ENCODE assay signal across 18 mouse cellular contexts in genomic region chr3:22238106-22238900, GRCm38 (mm10).
A peak's percentile ranks its signal among the peaks of the same experiment; 100 is the strongest.
DNase-seq lines count a peak whose midpoint lies in the region; ATAC-seq and TF ChIP-seq lines count a peak whose summit lies in the region.
"Had no signal": no experiment of that assay in that cellular context is flagged by ENCODE, and none has a peak within 500 bp of the region (broad histone marks: within the 10 kb centered on the region; RNA-seq: fewer than 3 reads in every experiment).

No protein-coding gene starts in this region.

- no peaks in the 10 kb centered on the region for H3K4me1 ChIP-seq in kidney, embryonic 14.5 days (ENCODE audit: control insufficient read depth, insufficient read depth, low read length)
- H3K4me1 ChIP-seq in heart, postnatal 0 days (ENCODE audit: control insufficient read depth, insufficient read depth) = no peaks in the 10 kb centered on the region
- H3K4me1 ChIP-seq: forebrain, embryonic 13.5 days; heart, embryonic 13.5 days; limb, embryonic 10.5 days; liver, embryonic 12.5 days had no signal

- intact Hi-C loops in heart, postnatal 36 days (cut with DNase I) = loop anchor here (5.0 kb wide), 1 partner anchor 161 kb away; the partner anchor contains the start of gene Tbl1xr1

- H3K27me3 ChIP-seq in kidney, embryonic 14.5 days (ENCODE audit: control insufficient read depth, insufficient read depth, low read length) = no peaks in the 10 kb centered on the region
- H3K27me3 ChIP-seq in heart, postnatal 0 days (ENCODE audit: control insufficient read depth, insufficient read depth, low read length) = no peaks in the 10 kb centered on the region
- H3K27me3 ChIP-seq: forebrain, embryonic 13.5 days; heart, embryonic 13.5 days; liver, embryonic 12.5 days had no signal

- H3K4me3 ChIP-seq in kidney, embryonic 14.5 days (ENCODE audit: low read length) = no peak overlapping the region
- H3K4me3 ChIP-seq in heart, postnatal 0 days (ENCODE audit: low read depth, low read length) = no peak overlapping the region
- H3K4me3 ChIP-seq: forebrain, embryonic 13.5 days; heart, embryonic 13.5 days; limb, embryonic 10.5 days; liver, embryonic 12.5 days had no signal

- H3K27ac ChIP-seq in kidney, embryonic 14.5 days (ENCODE audit: low read depth, low read length) = no peak overlapping the region
- no peak overlapping the region for H3K27ac ChIP-seq in heart, postnatal 0 days (ENCODE audit: low read depth)
- H3K27ac ChIP-seq: forebrain, embryonic 13.5 days; heart, embryonic 13.5 days; hindbrain, embryonic 14.5 days; limb, embryonic 10.5 days; liver, embryonic 12.5 days had no signal

- no peak for ATAC-seq in kidney, embryonic 14.5 days (ENCODE audit: low FRiP score, low TSS enrichment)
- no peak for ATAC-seq in heart, postnatal 0 days (ENCODE audit: insufficient read depth, low read depth)
- ATAC-seq: forebrain, embryonic 13.5 days; intestine, postnatal 0 days; liver, embryonic 12.5 days; midbrain, embryonic 16.5 days had no signal

- WGBS in kidney, embryonic 14.5 days = 84% methylated on average over 16 of the region's 16 CpGs
- 71% methylated on average over 16 of the region's 16 CpGs for WGBS in heart, postnatal 0 days

- peaks cover 4% of the 10 kb centered on the region for H3K9me3 ChIP-seq in kidney, embryonic 14.5 days (ENCODE audit: control insufficient read depth, low read length)
- no peaks in the 10 kb centered on the region for H3K9me3 ChIP-seq in heart, postnatal 0 days (replicated peaks; ENCODE audit: control insufficient read depth, low read length)

- H3K9ac ChIP-seq in kidney, embryonic 14.5 days (ENCODE audit: low read depth, low read length) = no peak overlapping the region
- H3K9ac ChIP-seq in heart, postnatal 0 days (replicated peaks; ENCODE audit: low read depth, low read length) = no peak overlapping the region
- H3K9ac ChIP-seq: forebrain, embryonic 13.5 days; heart, embryonic 13.5 days; hindbrain, embryonic 14.5 days; liver, embryonic 12.5 days had no signal

- DNase-seq in kidney, adult 9 months = peak; percentile 24
- DNase-seq in heart, postnatal 0 days (ENCODE audit: low spot score) = peak; percentile 12
- peak; percentile 6 to 47 for DNase-seq in heart, postnatal 36 days
- peak; percentile 32 for DNase-seq in lung, postnatal 25 days (ENCODE audit: low spot score)
- no peak for DNase-seq in spleen, adult 12 weeks (ENCODE audit: low spot score)
- no peak for DNase-seq in adrenal gland, adult 8-10 months
- DNase-seq: adrenal gland, postnatal 10 days; cerebellum, adult 18-20 months; layer of hippocampus, postnatal 36 days; right cerebral cortex, postnatal 25 days had no signal

- no peak overlapping the region for H3K4me2 ChIP-seq in kidney, embryonic 14.5 days (replicated peaks; ENCODE audit: low read depth, low read length)
- no peak overlapping the region for H3K4me2 ChIP-seq in heart, postnatal 0 days (ENCODE audit: low read depth, low read length)
- H3K4me2 ChIP-seq: forebrain, embryonic 13.5 days; heart, embryonic 13.5 days; hindbrain, embryonic 14.5 days; liver, embryonic 12.5 days had no signal

- TF ChIP-seq CTCF in heart, postnatal 0 days (IDR thresholded peaks at IDR 0.05; ENCODE audit: low read depth) = no peak

- H3K36me3 ChIP-seq in kidney, embryonic 14.5 days (ENCODE audit: control insufficient read depth, insufficient read depth, low read length) = no peaks in the 10 kb centered on the region
- no peaks in the 10 kb centered on the region for H3K36me3 ChIP-seq in heart, postnatal 0 days (replicated peaks; ENCODE audit: control insufficient read depth, insufficient read depth, low read length)
- H3K36me3 ChIP-seq: heart, embryonic 13.5 days; limb, embryonic 10.5 days; liver, embryonic 12.5 days had no signal

- no peak for TF ChIP-seq EP300 in heart, postnatal 0 days (IDR thresholded peaks at IDR 0.05; ENCODE audit: low read depth)

Comparison
In these comparisons a context has a peak if more than half of its experiments do, and no peak if none do; other contexts are left out.
1. DNase-seq: peak in kidney, adult 9 months (single experiment), heart, postnatal 0 days (single experiment), heart, postnatal 36 days (2 of 2) and lung, postnatal 25 days (single experiment); none in spleen, adult 12 weeks (single experiment) and adrenal gland, adult 8-10 months (single experiment).